Mouse (Mus musculus): ENCODE measurements at regions not wholly inside any gene's neighbourhood (a gene's known extent, or its start where the extent isn't known, plus 50 kb on each side); places are given as distances from the start of the nearest gene placed in this dataset.
"Not testable (repeated sequence)": the region's sequence is repeated elsewhere in the genome, so short reads cannot be mapped to it uniquely, and the experiment has no call there.

- peak; percentile 56 for DNase-seq
These were observed 143.2 kb downstream of the Gm815 start for GRCm38 (mm10) chr19:27028834-27029233.

- no peak for DNase-seq
These were observed 145.5 kb downstream of the Gm815 start for GRCm38 (mm10) chr19:27031030-27031700.

GRCm38 (mm10) chr19:27032621-27033020 lies 146.9 kb downstream of the Gm815 start:
- DNase-seq: no peak

- no peak for DNase-seq
These were observed 152.6 kb downstream of the Gm815 start for GRCm38 (mm10) chr19:27038298-27038697.

- no peak for DNase-seq
These were observed 154.8 kb downstream of the Gm815 start for GRCm38 (mm10) chr19:27040321-27041025.

GRCm38 (mm10) chr19:27066449-27067181 lies 149.7 kb upstream of the Vldlr start:
- peak; percentile 4 for DNase-seq

- DNase-seq: no peak
These were observed 143.0 kb upstream of the Vldlr start for GRCm38 (mm10) chr19:27073281-27073680.

- DNase-seq: no peak
These were observed 141.3 kb upstream of the Vldlr start for GRCm38 (mm10) chr19:27075019-27075418.

GRCm38 (mm10) chr19:27076920-27077512 lies 139.3 kb upstream of the Vldlr start:
- DNase-seq: no peak

GRCm38 (mm10) chr19:27087344-27087743 lies 128.9 kb upstream of the Vldlr start:
- no peak for DNase-seq

GRCm38 (mm10) chr19:27087833-27088232 lies 128.5 kb upstream of the Vldlr start:
- no peak for DNase-seq

GRCm38 (mm10) chr19:27089099-27089498 lies 127.2 kb upstream of the Vldlr start:
- DNase-seq: no peak

GRCm38 (mm10) chr19:27091603-27092002 lies 124.7 kb upstream of the Vldlr start:
- no peak for DNase-seq

- no peak for DNase-seq
These were observed 121.4 kb upstream of the Vldlr start for GRCm38 (mm10) chr19:27094777-27095478.

- no peak for DNase-seq
These were observed 116.4 kb upstream of the Vldlr start for GRCm38 (mm10) chr19:27099921-27100320.

- DNase-seq: no peak
These were observed 105.8 kb upstream of the Vldlr start for GRCm38 (mm10) chr19:27110437-27110836.

- no peak for DNase-seq
These were observed 95.4 kb upstream of the Vldlr start for GRCm38 (mm10) chr19:27120876-27121275.

GRCm38 (mm10) chr19:27122348-27122747 lies 93.9 kb upstream of the Vldlr start:
- DNase-seq: no peak

- no peak for DNase-seq
These were observed 93.0 kb upstream of the Vldlr start for GRCm38 (mm10) chr19:27123334-27123733.

GRCm38 (mm10) chr19:27123806-27124469 lies 92.3 kb upstream of the Vldlr start:
- DNase-seq: peak; percentile 15

- not testable (repeated sequence) for DNase-seq
These were observed 87.8 kb upstream of the Vldlr start for GRCm38 (mm10) chr19:27128501-27128900.

GRCm38 (mm10) chr19:27134360-27134759 lies 81.9 kb upstream of the Vldlr start:
- no peak for DNase-seq

Measured in adrenal gland, adult 8-10 months (tissue).